Comparison of ENCODE assay signal across 29 mouse cellular contexts in the genomic region with DNA sequence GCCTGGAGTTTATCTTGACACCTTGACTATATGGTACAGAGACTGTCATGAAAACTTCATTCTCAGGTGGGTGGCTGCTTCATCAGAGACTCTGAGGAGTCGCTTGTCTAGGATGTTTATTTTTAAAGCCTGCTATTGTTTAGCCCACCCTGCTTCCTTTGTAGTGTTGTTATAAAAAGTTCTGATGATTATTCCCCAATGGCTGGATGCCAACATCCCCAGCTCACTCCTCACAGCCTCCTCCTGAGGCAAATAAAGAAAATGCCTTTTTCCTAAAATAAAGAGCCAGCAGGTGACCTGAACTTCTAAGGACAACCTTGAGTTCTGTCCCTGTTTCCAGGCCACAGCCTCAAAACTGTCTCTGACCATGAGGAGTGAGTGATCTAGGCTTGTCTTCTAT. TPM values are rescaled to one million over a fixed set of nuclear protein-coding genes. Genes with fewer than 3 reads are reported as not detected.
DNase-seq lines count a peak whose midpoint lies in the region; ATAC-seq and TF ChIP-seq lines count a peak whose summit lies in the region.
"Had no signal": no experiment of that assay in that cellular context is flagged by ENCODE, and none has a peak within 500 bp of the region (broad histone marks: within the 10 kb centered on the region; RNA-seq: fewer than 3 reads in every experiment).

No protein-coding gene starts in this region.

- intact Hi-C loops in left cerebral cortex, adult 2 months (cut with DNase I), result loop anchor here (5.0 kb wide), 1 partner anchor 51 kb away; a partner anchor contains a TSS

- no peak overlapping the region for H3K9ac ChIP-seq in heart, embryonic 11.5 days (ENCODE audit: low read depth, low read length)
- H3K9ac ChIP-seq: forebrain, embryonic 12.5 days; forebrain, postnatal 0 days; heart, embryonic 12.5 days; limb, embryonic 15.5 days; liver, embryonic 13.5 days; stomach, embryonic 15.5 days had no signal

- WGBS in heart, embryonic 11.5 days (ENCODE audit: insufficient replicate concordance), result 42% methylated on average over 1 of the region's 1 CpGs

- DNase-seq in heart, adult 8-10 months (ENCODE audit: low spot score), result peak; percentile 21
- DNase-seq in left cerebral cortex, adult 2 months (ENCODE audit: extremely low spot score in 1 of 2, low spot score in 2 of 2), result no peak
- DNase-seq in left cerebral cortex, adult 9 months (ENCODE audit: low spot score in 2 of 2), result no peak
- DNase-seq in lung, postnatal 14 days, result peak; percentile 35
- no peak for DNase-seq in cerebellum, adult 11 months
- no peak for DNase-seq in layer of hippocampus, postnatal 36 days
- DNase-seq: adrenal gland, postnatal 10 days; cerebellum, adult 18-20 months; cerebellum, postnatal 10 days; forebrain, postnatal 0 days; gastrocnemius, postnatal 14 days; liver, embryonic 13.5 days; midbrain, embryonic 14.5 days; retina, postnatal 1 day; right cerebral cortex, postnatal 25 days; thymus, adult 2 months; thymus, postnatal 36 days had no signal

- peaks cover 11% of the 10 kb centered on the region for H3K4me1 ChIP-seq in heart, embryonic 11.5 days (ENCODE audit: control insufficient read depth, insufficient read depth, low read length)
- H3K4me1 ChIP-seq: limb, embryonic 15.5 days; liver, embryonic 13.5 days; stomach, embryonic 15.5 days had no signal

- no peak for TF ChIP-seq CTCF in left cerebral cortex, adult 2 months (IDR thresholded peaks at IDR 0.05)

- no peaks in the 10 kb centered on the region for H3K27me3 ChIP-seq in heart, embryonic 11.5 days (ENCODE audit: control insufficient read depth, insufficient read depth, low read length)
- H3K27me3 ChIP-seq: forebrain, embryonic 12.5 days; heart, embryonic 12.5 days; limb, embryonic 15.5 days; liver, embryonic 13.5 days; stomach, embryonic 15.5 days had no signal

- H3K27ac ChIP-seq in heart, embryonic 11.5 days (ENCODE audit: low read depth, low read length), result no peak overlapping the region
- peak overlapping the region; percentile 20; the same call in 1 of the 2 replicates for H3K27ac ChIP-seq in left cerebral cortex, adult 2 months
- H3K27ac ChIP-seq: forebrain, embryonic 12.5 days; kidney, postnatal 0 days; limb, embryonic 10.5 days; limb, embryonic 15.5 days; liver, embryonic 13.5 days; stomach, embryonic 15.5 days had no signal

- H3K4me3 ChIP-seq in heart, embryonic 11.5 days (ENCODE audit: low read depth, low read length), result no peak overlapping the region
- H3K4me3 ChIP-seq in left cerebral cortex, adult 2 months, result no peak overlapping the region
- H3K4me3 ChIP-seq: forebrain, embryonic 12.5 days; heart, embryonic 12.5 days; limb, embryonic 10.5 days; limb, embryonic 15.5 days; liver, embryonic 13.5 days; stomach, embryonic 15.5 days had no signal

- H3K4me2 ChIP-seq in heart, embryonic 11.5 days, result no peak overlapping the region
- H3K4me2 ChIP-seq: forebrain, embryonic 12.5 days; heart, embryonic 12.5 days; limb, embryonic 15.5 days; liver, embryonic 13.5 days; stomach, embryonic 15.5 days had no signal

- no peak for ATAC-seq in heart, embryonic 11.5 days (replicated peaks; ENCODE audit: insufficient number of reproducible peaks, low FRiP score, low TSS enrichment)
- ATAC-seq: forebrain, postnatal 0 days; hindbrain, embryonic 16.5 days; Patski had no signal

- H3K9me3 ChIP-seq in heart, embryonic 11.5 days (replicated peaks; ENCODE audit: control insufficient read depth, low read length), result no peaks in the 10 kb centered on the region
- H3K9me3 ChIP-seq: forebrain, embryonic 12.5 days; heart, embryonic 12.5 days; limb, embryonic 10.5 days; limb, embryonic 15.5 days; liver, embryonic 13.5 days; stomach, embryonic 15.5 days had no signal

- H3K36me3 ChIP-seq in heart, embryonic 11.5 days (ENCODE audit: control insufficient read depth, insufficient read depth, low read length), result no peaks in the 10 kb centered on the region
- H3K36me3 ChIP-seq: forebrain, embryonic 12.5 days; heart, embryonic 12.5 days; limb, embryonic 10.5 days; limb, embryonic 15.5 days; liver, embryonic 13.5 days; stomach, embryonic 15.5 days had no signal

RNA-seq across cellular contexts. Expression of a gene that starts 53.6 kb away (rescaled TPM):
- total RNA-seq in heart, adult 8-10 months (2022), result 1 to 10 TPM; 1.7 to 4.1 (median 2.4) TPM
- polyA plus RNA-seq in heart, embryonic 11.5 days (2014; fragmentation: Nextera tagmentation; extraction: Ambion mirVana), result 0.93 and 1.5 TPM in 2 replicates
- 100 to 1,000 TPM; 111 to 112 TPM for total RNA-seq in left cerebral cortex, adult 2 months (2021)
- total RNA-seq in layer of hippocampus, postnatal 36 days (2021), result 100 to 1,000 TPM; 138 to 140 TPM
- total RNA-seq: granulocyte monocyte progenitor cell, adult 5-6 weeks; MEL; monocyte, adult 5-6 weeks had no signal

Comparison
In these comparisons a context has a peak if more than half of its experiments do, and no peak if none do; other contexts are left out.
1. DNase-seq: peak in heart, adult 8-10 months (single experiment) and lung, postnatal 14 days (single experiment); none in left cerebral cortex, adult 2 months (0 of 2), left cerebral cortex, adult 9 months (0 of 2), cerebellum, adult 11 months (single experiment) and layer of hippocampus, postnatal 36 days (0 of 2).
2. RNA of a gene that starts 53.6 kb away (total RNA-seq): 138 to 140 TPM in layer of hippocampus, postnatal 36 days and 111 to 112 TPM in left cerebral cortex, adult 2 months; 1.7 to 4.1 TPM in heart, adult 8-10 months; every median in the first group is over 10 times any median in the second.